Mouse (Mus musculus) megakaryocyte, embryonic 14.5 days (primary cell): Measurements from ENCODE around the gene Snx7.

Experiments used
- FLI1 ChIP-seq: IDR thresholded peaks from 2 replicates; pipeline ENCODE4 v1.6.1; 2012; ENCODE audit warnings: low read length, inconsistent platforms, mixed read lengths
- GATA1 ChIP-seq: IDR thresholded peaks from 3 replicates; pipeline ENCODE4 v1.6.1; 2012; ENCODE audit warnings: mixed read lengths, low read length, inconsistent platforms, borderline replicate concordance

GRCm38 (mm10) chr3:117868637-117869323 is at the start of gene Snx7:
- TF ChIP-seq GATA1 (no peak), FLI1 (no peak)
